Mouse (Mus musculus) frontal cortex, postnatal 10 days (tissue): ENCODE results near the gene Slfn8.
"Not testable (repeated sequence)": the region's sequence is repeated elsewhere in the genome, so short reads cannot be mapped to it uniquely, and the experiment has no call there.

Experiments
- DNase-seq, 2 experiments: peaks; one replicate each; pipeline ENCODE4 v3.0.0; 2022; ENCODE audit warnings: low spot score in 2 of 2, mixed read lengths in 1 of 2

Gene Slfn8

GRCm38 (mm10) chr11:82991469-82992166, 29.0 kb downstream of the Slfn8 start, which contains the start of gene Slfn9:
TSS of gene Slfn9 (minus strand) at chr11:82991830.
- DNase-seq: peak in 1 of 2 experiments; percentile 17

- not testable (repeated sequence) for DNase-seq
Observed at GRCm38 (mm10) chr11:82990612-82991385, 29.8 kb downstream of the Slfn8 start.

GRCm38 (mm10) chr11:82989357-82989756, 31.3 kb downstream of the Slfn8 start:
- DNase-seq: no peak

GRCm38 (mm10) chr11:82987621-82988020, 33.0 kb downstream of the Slfn8 start:
- DNase-seq: no peak

- no peak for DNase-seq
Observed at GRCm38 (mm10) chr11:82983193-82983592, 37.4 kb downstream of the Slfn8 start.

- not testable (repeated sequence) for DNase-seq
Observed at GRCm38 (mm10) chr11:82982409-82982808, 38.2 kb downstream of the Slfn8 start.

- no peak for DNase-seq
Observed at GRCm38 (mm10) chr11:82973916-82974315, 46.7 kb downstream of the Slfn8 start.

GRCm38 (mm10) chr11:82971590-82971974, 49.0 kb downstream of the Slfn8 start:
- DNase-seq: no peak

GRCm38 (mm10) chr11:82970712-82971589, 49.7 kb downstream of the Slfn8 start:
- peak in 1 of 2 experiments; percentile 19 for DNase-seq

- no peak for DNase-seq
Observed at GRCm38 (mm10) chr11:82962215-82962614, 58.4 kb downstream of the Slfn8 start.

- DNase-seq: no peak
Observed at GRCm38 (mm10) chr11:82961743-82962142, 58.9 kb downstream of the Slfn8 start.

GRCm38 (mm10) chr11:82959613-82960012, 61.0 kb downstream of the Slfn8 start:
- DNase-seq: peak in 1 of 2 experiments; percentile 10

- DNase-seq: no peak
Observed at GRCm38 (mm10) chr11:82956925-82957324, 63.7 kb downstream of the Slfn8 start.

GRCm38 (mm10) chr11:82954631-82955030, 66.0 kb downstream of the Slfn8 start:
- DNase-seq: no peak

- no peak for DNase-seq
Observed at GRCm38 (mm10) chr11:82952612-82953542, 67.7 kb downstream of the Slfn8 start.
